Mouse (Mus musculus): Measurements from ENCODE around the gene Spock1. TPM values are rescaled to one million over a fixed set of nuclear protein-coding genes. Genes with fewer than 3 reads are reported as not detected.

Gene Spock1
- polyA plus RNA-seq, 1 experiment from 2014 or later: 0.49 TPM

GRCm38 (mm10) chr13:57628218-57628617 lies 279.9 kb downstream of the Spock1 start:
- TF ChIP-seq CTCF (IDR thresholded peaks at IDR 0.05; ENCODE audit: low read depth): no peak
- Histone ChIP-seq H3K9me3 (replicated peaks; ENCODE audit: low read length) (no peaks in the 10 kb centered on the region), H3K27ac (no peak overlapping the region), H3K4me1 (replicated peaks; ENCODE audit: insufficient read depth, low read length) (no peaks in the 10 kb centered on the region), H3K27me3 (ENCODE audit: insufficient read depth, low read length) (no peaks in the 10 kb centered on the region), H3K9ac (ENCODE audit: low read depth, low read length) (no peak overlapping the region), H3K36me3 (ENCODE audit: insufficient read depth, low read length) (no peaks in the 10 kb centered on the region), H3K4me2 (ENCODE audit: low read length) (no peak overlapping the region), H3K4me3 (replicated peaks; ENCODE audit: low read depth, low read length) (no peak overlapping the region)
- 81% methylated on average over 8 of the region's 8 CpGs for WGBS
- no peak for ATAC-seq (replicated peaks; ENCODE audit: low FRiP score, low read depth)
- DNase-seq (ENCODE audit: low spot score): no peak

- Histone ChIP-seq H3K9ac (ENCODE audit: low read depth, low read length) (no peak overlapping the region), H3K4me2 (ENCODE audit: low read length) (no peak overlapping the region), H3K36me3 (ENCODE audit: insufficient read depth, low read length) (no peaks in the 10 kb centered on the region), H3K27ac (no peak overlapping the region), H3K4me1 (replicated peaks; ENCODE audit: insufficient read depth, low read length) (no peaks in the 10 kb centered on the region), H3K9me3 (replicated peaks; ENCODE audit: low read length) (no peaks in the 10 kb centered on the region), H3K4me3 (replicated peaks; ENCODE audit: low read depth, low read length) (no peak overlapping the region), H3K27me3 (ENCODE audit: insufficient read depth, low read length) (no peaks in the 10 kb centered on the region)
- ATAC-seq (replicated peaks; ENCODE audit: low FRiP score, low read depth): no peak
- 83% methylated on average over 9 of the region's 9 CpGs for WGBS
- DNase-seq (ENCODE audit: low spot score): no peak
- TF ChIP-seq CTCF (IDR thresholded peaks at IDR 0.05; ENCODE audit: low read depth): no peak
Measured at GRCm38 (mm10) chr13:57626434-57626833, 281.7 kb downstream of the Spock1 start.

GRCm38 (mm10) chr13:57623909-57624481 lies 284.1 kb downstream of the Spock1 start:
- Histone ChIP-seq H3K27ac (no peak overlapping the region), H3K9ac (ENCODE audit: low read depth, low read length) (no peak overlapping the region), H3K4me2 (ENCODE audit: low read length) (no peak overlapping the region), H3K27me3 (ENCODE audit: insufficient read depth, low read length) (no peaks in the 10 kb centered on the region), H3K36me3 (ENCODE audit: insufficient read depth, low read length) (no peaks in the 10 kb centered on the region), H3K4me3 (replicated peaks; ENCODE audit: low read depth, low read length) (no peak overlapping the region), H3K9me3 (replicated peaks; ENCODE audit: low read length) (no peaks in the 10 kb centered on the region), H3K4me1 (replicated peaks; ENCODE audit: insufficient read depth, low read length) (no peaks in the 10 kb centered on the region)
- TF ChIP-seq CTCF (IDR thresholded peaks at IDR 0.05; ENCODE audit: low read depth): no peak
- ATAC-seq (replicated peaks; ENCODE audit: low FRiP score, low read depth) (no peak), DNase-seq (ENCODE audit: low spot score) (no peak)
- 67% methylated on average over 7 of the region's 7 CpGs for WGBS

GRCm38 (mm10) chr13:57619079-57619768 lies 288.9 kb downstream of the Spock1 start:
- Histone ChIP-seq H3K9ac (ENCODE audit: low read depth, low read length) (no peak overlapping the region), H3K4me1 (replicated peaks; ENCODE audit: insufficient read depth, low read length) (no peaks in the 10 kb centered on the region), H3K27me3 (ENCODE audit: insufficient read depth, low read length) (no peaks in the 10 kb centered on the region), H3K4me2 (ENCODE audit: low read length) (no peak overlapping the region), H3K4me3 (replicated peaks; ENCODE audit: low read depth, low read length) (no peak overlapping the region), H3K36me3 (ENCODE audit: insufficient read depth, low read length) (no peaks in the 10 kb centered on the region), H3K9me3 (replicated peaks; ENCODE audit: low read length) (no peaks in the 10 kb centered on the region), H3K27ac (no peak overlapping the region)
- 69% methylated on average over 17 of the region's 17 CpGs for WGBS
- DNase-seq (ENCODE audit: low spot score) (no peak), ATAC-seq (replicated peaks; ENCODE audit: low FRiP score, low read depth) (no peak)
- no peak for TF ChIP-seq CTCF (IDR thresholded peaks at IDR 0.05; ENCODE audit: low read depth)

GRCm38 (mm10) chr13:57611326-57612171 lies 296.6 kb downstream of the Spock1 start:
- 83% methylated on average over 11 of the region's 11 CpGs for WGBS
- no peaks in the 10 kb centered on the region for H3K27me3 ChIP-seq (ENCODE audit: insufficient read depth, low read length)
- no peak overlapping the region for H3K4me3 ChIP-seq (replicated peaks; ENCODE audit: low read depth, low read length)
- DNase-seq (ENCODE audit: low spot score) (no peak), ATAC-seq (replicated peaks; ENCODE audit: low FRiP score, low read depth) (no peak)
- H3K4me1 ChIP-seq (replicated peaks; ENCODE audit: insufficient read depth, low read length): no peaks in the 10 kb centered on the region
- H3K36me3 ChIP-seq (ENCODE audit: insufficient read depth, low read length): no peaks in the 10 kb centered on the region
- no peak overlapping the region for H3K27ac ChIP-seq
- H3K4me2 ChIP-seq (ENCODE audit: low read length): no peak overlapping the region
- H3K9ac ChIP-seq (ENCODE audit: low read depth, low read length): no peak overlapping the region
- no peak for TF ChIP-seq CTCF (IDR thresholded peaks at IDR 0.05; ENCODE audit: low read depth)
- 0 out of 2 replicates have a peak, but pooled peaks cover 3% of the 10 kb centered on the region for H3K9me3 ChIP-seq (replicated peaks; ENCODE audit: low read length)

GRCm38 (mm10) chr13:57609946-57610345 lies 298.2 kb downstream of the Spock1 start:
- DNase-seq (ENCODE audit: low spot score): no peak
- Histone ChIP-seq H3K4me2 (ENCODE audit: low read length) (no peak overlapping the region), H3K4me1 (replicated peaks; ENCODE audit: insufficient read depth, low read length) (no peaks in the 10 kb centered on the region), H3K36me3 (ENCODE audit: insufficient read depth, low read length) (no peaks in the 10 kb centered on the region), H3K27me3 (ENCODE audit: insufficient read depth, low read length) (no peaks in the 10 kb centered on the region), H3K27ac (no peak overlapping the region), H3K4me3 (replicated peaks; ENCODE audit: low read depth, low read length) (no peak overlapping the region), H3K9ac (ENCODE audit: low read depth, low read length) (no peak overlapping the region), H3K9me3 (replicated peaks; ENCODE audit: low read length) (0 out of 2 replicates have a peak, but pooled peaks cover 3% of the 10 kb centered on the region)
- WGBS: 42% methylated on average over 7 of the region's 7 CpGs
- no peak for TF ChIP-seq CTCF (IDR thresholded peaks at IDR 0.05; ENCODE audit: low read depth)
- ATAC-seq (replicated peaks; ENCODE audit: low FRiP score, low read depth): no peak

Measured in kidney, postnatal 0 days (tissue).